Mouse (Mus musculus) left cerebral cortex, postnatal 25 days (tissue): ENCODE results near the gene Ubald2. TPM values are rescaled to one million over a fixed set of nuclear protein-coding genes. Genes with fewer than 3 reads are reported as not detected.

Source experiments
- DNase-seq, 2 experiments: peaks; one replicate each; pipeline ENCODE4 v3.0.0; 2022; ENCODE audit warnings: low spot score in 2 of 2, mixed read lengths in 1 of 2
- intact Hi-C: fragments of 180-260 bp; cut with DNase I; formaldehyde crosslinking; loops from one replicate; pipeline ENCODE4 v1.15.1; 2025
- total RNA-seq, 2 experiments: library from RNA; stranded (reverse); gene quantifications; 2 replicates each; pipeline ENCODE4 v1.2.3; 2021

The Ubald2 gene
- total RNA-seq, 2 experiments from 2014 or later = 31.3 to 33.7 TPM

DNA sequence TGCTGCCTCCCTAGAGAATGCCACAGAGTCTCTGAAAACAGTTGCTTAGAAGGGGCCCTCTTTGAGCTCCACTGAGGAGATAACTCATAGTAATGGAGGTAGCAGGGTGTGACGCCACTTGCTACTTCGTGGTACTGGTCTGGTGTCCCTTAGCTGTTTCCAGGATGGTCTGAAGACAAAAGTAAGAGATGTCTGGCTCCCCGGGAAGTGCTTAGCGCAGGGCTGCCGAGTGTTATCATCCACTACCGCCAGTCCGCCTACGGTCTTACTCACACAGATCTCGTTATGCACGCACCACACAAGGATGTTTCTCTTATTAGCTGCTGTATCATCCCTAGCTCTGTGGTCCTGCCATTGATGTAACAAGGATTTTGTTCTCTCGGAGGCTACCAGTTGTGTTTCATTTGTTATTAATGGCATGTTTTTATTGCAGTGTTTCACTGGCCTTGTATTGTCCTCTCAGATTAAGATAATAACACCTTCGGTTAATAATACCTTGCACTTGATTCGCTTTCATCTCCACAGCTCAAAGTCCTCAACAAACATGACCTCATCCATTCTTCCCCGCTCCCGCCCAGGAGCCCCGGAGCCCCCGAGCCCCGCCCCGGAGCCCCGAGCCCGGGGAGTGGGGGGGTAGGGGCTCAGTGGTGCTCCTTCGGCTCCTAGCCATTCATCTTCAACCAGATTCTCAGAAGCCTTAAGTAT, 3.0 kb upstream of the Ubald2 start:
- no peak for DNase-seq
- intact Hi-C loops = no loop called here

DNA sequence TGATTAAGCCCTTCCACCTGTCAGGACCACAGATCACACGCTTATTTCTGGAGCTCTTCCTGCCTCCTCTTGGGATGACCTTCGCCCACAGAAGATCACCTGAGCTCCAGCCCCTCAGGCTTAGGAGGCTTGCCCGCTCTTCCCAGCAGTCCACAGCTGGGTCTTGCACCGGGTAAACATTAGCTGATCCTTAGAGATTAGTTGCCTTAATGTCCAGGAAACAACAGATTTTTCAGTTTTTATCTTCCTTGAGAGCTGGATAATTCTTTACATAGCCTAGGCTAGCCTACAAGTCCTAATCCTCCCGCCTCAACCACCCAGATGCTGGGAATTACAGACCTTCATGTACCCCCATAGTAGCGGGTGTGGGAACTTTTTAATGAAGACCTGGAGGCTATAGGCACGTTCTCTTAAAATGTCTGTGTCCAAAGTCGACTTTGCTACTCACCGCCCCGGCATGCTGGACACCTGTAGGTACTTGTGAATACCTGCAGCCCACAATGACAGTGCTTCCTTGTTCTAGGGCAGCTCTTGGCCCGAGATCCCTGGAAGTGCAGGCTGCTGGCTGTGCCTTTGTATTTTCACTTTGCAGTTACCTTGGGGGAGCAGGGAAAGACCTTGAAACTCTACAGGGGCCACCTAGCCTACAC, 2.3 kb upstream of the Ubald2 start:
- intact Hi-C loops = no loop called here
- DNase-seq = no peak

DNA sequence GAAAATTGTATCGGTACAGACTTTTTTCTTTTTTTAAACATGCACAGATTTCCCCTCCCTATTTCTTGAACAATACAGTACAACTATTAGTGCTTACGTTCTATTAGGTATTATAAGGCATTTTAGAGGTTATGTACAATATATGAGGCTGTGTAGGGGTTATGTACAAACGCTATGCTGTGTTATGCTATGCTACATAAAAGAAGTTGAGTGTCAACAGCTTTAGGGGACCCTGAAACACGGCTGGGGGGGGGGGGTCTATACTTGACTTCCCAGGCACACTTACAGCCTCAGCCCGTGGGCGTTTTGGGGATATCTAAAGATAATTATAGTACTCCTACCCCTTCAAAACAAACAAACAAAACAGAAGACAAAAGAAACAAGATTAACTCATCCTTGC, 1.8 kb upstream of the Ubald2 start:
- intact Hi-C loops = no loop called here
- no peak for DNase-seq

DNA sequence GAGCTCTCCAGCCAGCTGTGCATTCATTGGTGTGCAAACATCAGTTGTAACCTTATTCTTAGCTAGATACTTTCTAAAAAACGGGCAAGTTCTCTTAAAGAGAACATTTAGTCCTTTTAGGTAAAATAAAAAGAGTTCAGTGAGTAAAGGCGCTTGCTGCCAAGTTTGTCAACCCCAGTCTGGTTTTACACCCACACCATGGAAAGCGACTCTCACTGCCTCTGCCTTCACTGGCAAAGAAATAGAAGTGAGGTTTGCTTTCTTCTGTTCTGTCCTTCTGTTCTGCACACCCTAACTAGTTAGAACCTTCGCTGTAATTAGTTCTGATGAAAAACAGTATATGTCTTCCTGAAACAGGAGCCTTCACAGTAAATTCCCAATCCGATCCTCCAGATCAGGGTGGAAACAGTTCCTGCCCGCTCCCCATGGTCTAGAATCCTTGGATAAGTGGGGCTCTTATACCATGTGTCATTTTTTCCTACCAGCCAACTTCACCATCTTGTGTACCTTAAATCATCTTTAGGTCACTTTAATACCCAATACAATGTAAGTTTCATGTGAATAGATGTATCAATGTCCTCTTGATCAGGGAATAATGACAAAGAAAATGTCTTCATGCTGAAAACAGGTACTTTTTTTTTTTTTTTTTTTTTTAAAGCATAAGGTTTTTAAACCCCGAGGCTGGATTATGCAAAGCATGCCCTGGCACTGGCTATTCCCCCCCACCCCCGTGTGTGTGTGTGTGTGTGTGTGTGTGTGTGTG, 1.1 kb upstream of the Ubald2 start:
- intact Hi-C loops = no loop called here

DNA sequence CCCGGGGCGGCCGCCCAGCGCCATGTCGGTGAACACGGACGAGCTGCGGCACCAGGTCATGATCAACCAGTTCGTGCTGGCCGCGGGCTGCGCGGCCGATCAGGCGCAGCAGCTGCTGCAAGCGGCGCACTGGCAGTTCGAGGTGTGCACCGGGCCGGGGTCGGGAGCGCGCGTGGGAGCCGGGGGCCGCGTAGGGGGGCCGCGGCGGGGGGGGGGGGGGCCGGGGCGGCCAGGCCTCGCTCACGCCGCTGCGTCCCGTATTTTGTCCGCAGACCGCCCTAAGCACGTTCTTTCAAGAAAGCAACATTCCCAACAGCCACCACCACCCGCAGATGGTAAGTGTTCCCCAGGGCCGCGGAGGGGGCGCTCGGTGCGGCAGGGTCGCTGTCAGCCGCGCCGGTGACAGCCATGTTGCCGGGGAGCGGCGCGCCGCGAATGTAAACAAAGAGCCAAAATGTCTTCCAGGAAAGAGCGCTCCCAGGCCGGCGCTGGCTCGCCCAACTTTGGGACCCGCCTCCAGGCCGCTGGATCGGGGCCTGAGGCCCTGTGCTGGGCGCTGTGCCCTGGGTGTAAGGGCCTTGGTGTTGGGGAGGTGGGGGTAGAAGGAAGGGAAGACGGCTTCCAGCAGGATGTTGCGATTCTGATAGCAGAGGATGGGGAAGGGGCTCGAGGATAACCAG, 533 bp downstream of the Ubald2 start:
- peak; percentile 39 to 42 for DNase-seq
- intact Hi-C loops = loop anchor here (1.0 kb wide), 1 partner anchor 21 kb away; the partner anchor contains the start of gene Rnf157

More for the DNA sequence above, 1.1 kb upstream of the Ubald2 start:
- peak; percentile 43 to 92 for DNase-seq

DNA sequence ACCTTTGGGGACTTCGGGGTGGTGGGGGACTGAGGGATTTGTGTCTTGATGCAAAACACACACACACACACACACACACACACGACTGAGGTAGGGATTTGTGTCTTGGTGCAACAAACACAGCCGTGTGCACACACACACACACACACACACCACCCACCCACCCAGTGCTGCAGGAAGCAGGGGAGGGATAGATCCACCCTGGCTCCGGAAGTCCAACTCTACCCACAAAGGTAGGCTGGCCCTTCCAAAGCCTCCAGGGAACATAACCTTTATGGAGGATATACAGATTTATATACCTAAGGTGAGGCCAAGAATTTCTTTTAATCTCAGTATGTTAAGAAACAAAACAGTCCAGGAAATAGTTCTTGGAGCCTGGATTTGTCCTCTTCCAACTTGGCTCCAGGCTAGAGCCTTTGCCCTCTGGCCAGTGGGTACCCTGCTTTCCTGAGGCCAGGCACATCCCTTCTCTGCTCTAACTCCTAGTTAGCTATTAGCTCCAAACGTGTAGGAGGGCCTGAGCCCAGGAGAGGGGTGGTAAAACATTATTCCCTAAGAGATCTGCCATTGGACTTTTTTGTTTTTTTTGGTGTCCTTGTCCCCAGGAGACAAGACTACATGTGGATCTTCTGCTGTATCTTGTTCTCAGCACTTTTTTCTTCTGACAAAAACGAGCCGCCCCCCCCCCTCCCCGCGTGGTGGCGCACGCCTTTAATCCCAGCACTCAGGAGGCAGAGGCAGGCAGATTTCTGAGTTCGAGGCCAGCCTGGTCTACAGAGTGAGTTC, 1.3 kb downstream of the Ubald2 start:
- no peak for DNase-seq
- intact Hi-C loops = loop anchor here (1.0 kb wide), 1 partner anchor 22 kb away; the partner anchor contains the start of gene Rnf157

DNA sequence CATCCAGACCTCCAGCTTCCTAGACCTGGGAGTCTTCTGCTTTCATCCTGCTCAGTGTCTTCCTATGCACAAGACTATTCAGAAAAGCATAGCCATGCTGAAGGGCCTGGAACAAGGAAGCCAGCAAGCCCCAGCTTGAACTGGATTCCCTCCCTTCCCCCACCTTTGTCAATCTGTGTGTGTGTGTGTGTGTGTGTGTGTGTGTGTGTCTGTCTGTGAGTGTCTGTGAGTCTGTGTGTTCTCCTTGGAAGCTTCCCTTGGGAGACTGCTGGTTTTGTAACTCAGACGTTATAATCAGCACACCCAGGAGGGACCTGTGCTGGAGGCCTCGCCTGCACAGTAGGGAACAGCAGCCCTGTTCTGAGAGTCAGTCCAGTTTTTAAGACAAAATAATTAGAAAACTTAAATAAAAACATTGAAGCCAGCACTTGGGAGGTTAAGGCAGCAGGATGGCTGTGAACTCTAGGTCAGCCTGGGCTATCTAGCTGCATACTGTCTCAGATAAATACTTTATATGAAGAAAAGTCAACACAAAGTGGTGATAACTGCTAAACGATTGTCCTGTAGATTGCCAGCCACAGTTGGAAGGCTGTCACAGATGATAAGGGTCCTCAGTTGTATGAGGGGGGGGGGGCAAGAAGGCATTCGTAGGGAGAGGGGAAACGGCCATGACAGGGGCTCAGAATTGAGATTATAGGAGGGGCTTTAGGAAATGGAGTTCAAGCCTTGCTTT, 2.3 kb downstream of the Ubald2 start:
- intact Hi-C loops = no loop called here
- no peak for DNase-seq

DNA sequence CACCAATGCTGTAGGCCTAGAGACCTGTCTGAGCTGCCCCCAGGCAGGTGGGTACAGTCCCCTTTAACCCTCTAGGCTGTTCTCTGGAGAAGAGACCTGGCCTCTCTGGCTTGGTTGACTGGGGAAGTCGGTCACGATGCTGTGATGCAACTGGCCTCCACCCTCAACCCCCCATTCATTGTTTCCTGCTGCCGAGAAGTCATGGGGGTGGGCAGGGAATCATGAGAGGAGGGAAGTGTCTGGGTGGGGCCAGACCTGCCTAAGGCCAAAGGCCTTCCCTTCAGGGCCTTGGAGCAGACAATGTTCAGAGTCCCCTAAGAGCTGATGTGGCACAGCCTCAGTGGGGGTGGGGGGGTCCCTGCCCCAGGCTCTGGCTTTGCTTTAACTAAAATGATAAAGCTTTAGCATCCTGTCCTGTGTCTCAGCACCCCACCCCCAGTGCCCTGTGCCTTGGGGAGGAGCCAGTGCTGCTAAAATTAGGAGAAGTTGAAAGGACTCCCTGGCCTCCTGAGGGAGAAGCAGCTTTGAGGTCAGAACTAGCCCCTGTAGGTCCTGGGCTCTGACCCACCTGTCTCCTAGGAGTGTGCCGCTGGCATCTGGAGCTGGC, 2.9 kb downstream of the Ubald2 start:
- no peak for DNase-seq
- intact Hi-C loops = no loop called here

DNA sequence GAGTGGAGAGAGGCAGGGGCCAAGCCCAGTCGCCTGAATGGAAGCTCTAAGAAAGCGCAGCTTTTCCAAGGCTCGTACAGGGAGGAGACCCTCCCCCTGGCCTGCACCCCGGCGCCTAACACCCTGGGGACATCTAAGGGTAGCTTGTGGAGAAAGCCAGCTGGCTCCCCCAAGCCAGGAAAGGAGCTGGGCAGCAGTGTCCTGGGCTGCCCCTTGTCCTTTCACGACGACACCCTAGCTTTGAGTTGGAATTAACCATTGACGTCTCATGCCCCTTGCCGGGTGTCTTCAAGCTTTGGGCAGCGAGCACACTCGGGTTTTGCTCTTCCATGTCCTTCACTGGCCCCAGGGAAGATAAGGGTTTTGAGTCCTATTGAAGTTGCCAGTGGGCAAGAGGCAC, 3.6 kb downstream of the Ubald2 start:
- intact Hi-C loops = no loop called here
- no peak for DNase-seq

DNA sequence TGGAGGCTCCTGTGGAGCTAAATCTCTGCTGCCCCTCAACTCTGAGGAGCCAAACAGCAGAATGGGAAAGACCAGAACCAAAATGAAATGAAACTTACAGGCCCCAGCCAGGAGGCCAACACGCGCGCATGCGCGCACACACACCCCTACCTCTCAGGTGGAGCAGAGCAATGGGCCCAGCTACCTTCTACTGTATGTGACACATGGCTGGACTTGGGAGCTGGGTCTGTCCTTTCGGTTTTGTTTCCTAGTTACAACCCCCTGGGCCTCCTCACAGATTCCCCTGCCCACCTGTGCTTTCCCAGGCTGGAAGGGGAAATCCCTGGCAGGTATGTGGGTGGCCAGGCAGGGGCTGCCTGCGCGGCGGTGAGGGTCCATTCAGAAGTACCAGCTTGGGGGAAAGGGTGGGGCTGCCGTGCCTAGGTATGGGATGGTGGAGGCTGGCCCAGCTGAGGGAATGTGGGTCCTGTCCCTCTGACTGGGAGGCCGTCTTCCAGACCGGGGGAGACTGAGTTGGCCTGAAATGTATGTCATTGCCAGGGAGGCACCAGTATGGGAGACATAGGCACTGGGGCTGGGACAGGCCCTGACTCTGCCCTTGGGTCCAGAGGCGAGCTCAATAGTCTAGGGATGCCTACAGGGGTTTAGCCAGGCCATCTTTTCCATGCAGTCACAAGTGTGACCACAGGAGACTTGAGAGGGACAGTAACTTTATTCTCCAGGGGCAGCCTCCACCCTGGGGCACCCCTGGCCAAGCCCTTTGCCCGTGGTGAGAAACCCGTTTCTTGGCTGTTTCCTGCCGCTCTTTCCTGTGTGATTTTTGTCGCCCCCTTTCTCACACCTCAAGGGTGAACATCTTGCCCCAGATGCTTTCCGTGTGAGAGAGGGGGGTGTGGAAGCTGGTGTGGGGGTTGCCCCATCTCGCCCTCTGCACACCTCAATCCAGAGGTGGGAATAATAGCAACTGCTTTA, 5.7 kb downstream of the Ubald2 start:
- DNase-seq = no peak
- intact Hi-C loops = loop anchor here (10.0 kb wide), 1 partner anchor 215 kb away; no protein-coding TSS in a partner anchor

DNA sequence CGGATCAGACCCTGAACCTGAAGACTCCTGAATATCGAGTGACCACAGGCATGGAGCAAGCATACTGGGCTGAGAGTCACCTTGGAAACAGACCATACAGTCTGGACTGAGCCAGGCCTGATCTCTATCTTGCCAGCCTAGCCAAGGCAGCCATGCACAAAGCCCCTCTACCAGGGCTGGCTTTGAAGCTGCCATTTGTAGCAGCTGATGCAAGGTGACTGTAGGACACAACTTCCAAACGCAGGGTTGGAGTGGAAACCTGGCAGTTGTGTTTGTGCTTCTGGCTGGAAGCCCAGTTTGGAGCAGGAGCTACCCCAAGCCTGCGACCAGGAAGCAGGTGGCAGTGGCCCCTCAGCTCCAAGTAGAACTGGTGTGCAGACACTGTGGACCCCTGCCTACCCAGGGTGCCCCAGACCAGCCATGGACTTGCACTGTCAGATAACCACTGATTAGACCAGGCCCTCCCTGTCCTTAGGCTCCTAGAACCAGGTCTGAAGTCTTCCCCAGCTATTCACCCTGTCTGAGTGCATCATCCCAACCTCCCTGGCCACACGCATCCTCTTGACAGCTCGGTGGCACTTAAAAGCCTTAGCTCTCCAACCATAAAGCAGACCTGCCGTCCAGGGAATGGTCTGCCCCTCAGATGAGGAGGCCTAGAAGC, 6.6 kb downstream of the Ubald2 start:
- no peak for DNase-seq
- intact Hi-C loops = loop anchor here (10.0 kb wide), 1 partner anchor 216 kb away; no protein-coding TSS in a partner anchor

DNA sequence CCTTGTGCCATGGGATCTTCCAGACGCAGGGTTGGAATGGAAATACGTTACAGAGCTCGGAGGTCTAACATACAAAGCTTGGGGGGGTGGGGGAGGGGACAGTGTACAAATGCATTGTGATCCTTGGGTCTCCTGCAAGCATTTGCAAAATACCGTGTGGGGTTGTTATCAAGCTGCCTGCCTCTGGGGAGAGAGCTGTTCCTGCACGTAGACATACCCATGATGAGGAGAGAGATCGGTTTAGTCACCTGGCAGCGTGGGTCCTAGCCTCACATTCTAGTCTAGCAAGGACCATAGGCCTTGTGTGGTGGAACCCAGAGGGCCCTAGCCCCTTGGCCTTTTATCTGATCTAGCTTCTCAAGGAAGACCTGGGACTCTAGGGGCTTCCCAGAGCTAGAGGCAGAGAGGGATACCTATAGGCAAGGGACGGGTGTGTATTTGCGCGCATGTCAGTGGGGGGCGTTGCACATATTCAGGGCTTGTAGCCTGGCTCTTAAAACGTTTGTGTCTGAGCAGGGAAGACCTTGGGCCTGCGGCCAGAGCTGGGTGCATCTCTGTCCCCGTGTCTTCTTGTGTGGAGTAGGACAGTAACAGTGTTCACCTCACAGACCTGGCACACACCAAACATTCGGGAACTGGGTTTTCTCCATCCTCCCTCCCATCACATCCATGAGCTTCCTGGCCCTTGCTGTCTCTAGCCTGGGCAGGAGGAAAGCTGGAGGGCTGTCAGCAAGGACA, 8.4 kb downstream of the Ubald2 start:
- intact Hi-C loops = loop anchor here (10.0 kb wide), 1 partner anchor 217 kb away; no protein-coding TSS in a partner anchor

DNA sequence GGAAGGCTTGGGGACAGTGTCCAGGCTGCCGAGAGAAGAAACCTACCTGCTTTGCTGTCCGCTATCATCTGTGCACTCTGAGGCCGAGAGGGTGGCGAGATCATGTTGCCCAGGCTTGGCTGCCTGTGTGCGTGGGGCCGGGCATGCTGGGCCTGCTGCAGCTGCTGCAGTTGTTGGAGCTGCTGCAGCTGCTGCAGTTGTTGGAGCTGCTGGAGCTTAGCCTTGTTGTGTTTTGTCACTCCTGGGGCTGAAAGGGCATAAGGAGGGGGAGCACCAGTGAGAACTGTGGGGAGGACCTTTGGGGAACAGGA, 8.9 kb downstream of the Ubald2 start:
- DNase-seq = no peak
- intact Hi-C loops = loop anchor here (10.0 kb wide), 1 partner anchor 218 kb away; no protein-coding TSS in a partner anchor

More for the DNA sequence above, 8.4 kb downstream of the Ubald2 start:
- no peak for DNase-seq

DNA sequence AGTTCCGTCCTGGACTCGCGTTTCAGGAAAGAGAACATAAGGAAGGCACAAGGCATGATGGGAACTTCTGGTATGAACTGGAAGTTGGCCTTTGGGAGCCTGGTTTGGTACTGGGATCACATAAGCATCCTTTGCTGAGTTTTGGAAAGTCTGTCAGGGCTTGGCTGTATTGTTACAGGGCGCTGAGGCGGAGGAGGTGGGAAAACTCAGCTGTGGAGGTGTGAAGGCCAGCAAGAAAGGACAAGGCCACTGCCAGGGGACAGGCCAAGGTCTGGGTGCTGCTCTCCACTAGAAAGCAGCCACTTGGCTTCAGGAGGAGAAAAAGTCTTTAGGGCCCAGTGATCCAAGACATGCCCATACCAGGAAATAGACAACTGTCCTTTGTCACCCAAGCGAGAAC, 9.4 kb downstream of the Ubald2 start:
- no peak for DNase-seq
- intact Hi-C loops = loop anchor here (10.0 kb wide), 1 partner anchor 219 kb away; no protein-coding TSS in a partner anchor

DNA sequence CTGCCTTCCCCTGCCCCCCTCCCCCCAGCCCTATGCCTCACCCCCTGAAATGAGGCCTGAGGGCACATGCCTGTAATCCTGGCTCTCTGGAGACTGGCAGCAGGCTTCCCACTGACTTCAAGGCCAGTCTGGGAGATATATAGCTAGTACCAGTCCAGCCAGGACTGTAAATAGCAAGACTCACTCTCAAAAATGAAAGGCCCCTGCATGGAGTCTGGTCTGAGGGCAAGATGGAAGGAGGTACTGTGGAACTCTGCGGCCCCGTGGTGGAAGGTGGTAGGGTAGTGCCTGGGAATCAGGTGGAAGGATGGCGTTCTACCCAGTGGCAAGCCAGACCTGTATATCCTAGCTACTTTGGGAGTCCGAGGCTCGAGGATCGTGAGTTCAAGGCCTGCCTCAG, 10.0 kb downstream of the Ubald2 start:
- intact Hi-C loops = loop anchor here (10.0 kb wide), 1 partner anchor 219 kb away; no protein-coding TSS in a partner anchor

More for the DNA sequence above, 10.0 kb downstream of the Ubald2 start:
- no peak for DNase-seq
